Mouse (Mus musculus) adrenal gland, adult 2 months (tissue): ENCODE measurements around the gene Lgals3. TPM values are rescaled to one million over a fixed set of nuclear protein-coding genes. Genes with fewer than 3 reads are reported as not detected.

Experiments
- DNase-seq: peaks from one replicate; pipeline ENCODE4 v3.0.0; 2021
- polyA plus RNA-seq: library from polyadenylated mRNA; depleted of rRNA; stranded (reverse); fragments of >200 nt; gene quantifications from 2 replicates; pipeline ENCODE4 v1.2.3, GENCODE M21; 2012
- total RNA-seq, 2 experiments: library from RNA; stranded (reverse); gene quantifications; 2 replicates each; pipeline ENCODE4 v1.2.3; 2021

Gene Lgals3
- total and polyA plus RNA-seq, 3 experiments = 13.1 to 57.6 (median 19.2) TPM

- DNase-seq = no peak
Observed at GRCm38 (mm10) chr14:47369741-47370140, 2.2 kb downstream of the Lgals3 start.

GRCm38 (mm10) chr14:47370790-47371189, 3.2 kb downstream of the Lgals3 start:
- no peak for DNase-seq

GRCm38 (mm10) chr14:47371689-47372088, 4.1 kb downstream of the Lgals3 start:
- peak; percentile 28 for DNase-seq

- DNase-seq = peak; percentile 85
Observed at GRCm38 (mm10) chr14:47373728-47374678, 6.5 kb downstream of the Lgals3 start.

GRCm38 (mm10) chr14:47376526-47376925, 9.0 kb downstream of the Lgals3 start:
- no peak for DNase-seq

GRCm38 (mm10) chr14:47378336-47378735, 10.8 kb downstream of the Lgals3 start:
- DNase-seq = no peak

GRCm38 (mm10) chr14:47383911-47384310, 16.4 kb downstream of the Lgals3 start:
- DNase-seq = no peak

- no peak for DNase-seq
Observed at GRCm38 (mm10) chr14:47384653-47385052, 17.1 kb downstream of the Lgals3 start.

- DNase-seq = no peak
Observed at GRCm38 (mm10) chr14:47386125-47386524, 18.6 kb downstream of the Lgals3 start.

- DNase-seq = no peak
Observed at GRCm38 (mm10) chr14:47393354-47394094, 26.0 kb downstream of the Lgals3 start.

GRCm38 (mm10) chr14:47395007-47395406, 27.5 kb downstream of the Lgals3 start:
- no peak for DNase-seq

- DNase-seq = no peak
Observed at GRCm38 (mm10) chr14:47395462-47396026, 28.0 kb downstream of the Lgals3 start.

- DNase-seq = no peak
Observed at GRCm38 (mm10) chr14:47396165-47396652, 28.7 kb downstream of the Lgals3 start.

GRCm38 (mm10) chr14:47402735-47403134, 35.2 kb downstream of the Lgals3 start:
- no peak for DNase-seq

GRCm38 (mm10) chr14:47406000-47406399, 38.4 kb downstream of the Lgals3 start:
- no peak for DNase-seq

- no peak for DNase-seq
Observed at GRCm38 (mm10) chr14:47417346-47417745, 49.8 kb downstream of the Lgals3 start.

GRCm38 (mm10) chr14:47417775-47418665, 50.5 kb downstream of the Lgals3 start, which contains the start of gene Dlgap5:
Gene Dlgap5 (minus strand): TSS chr14:47418407.
- peak; percentile 94 for DNase-seq

GRCm38 (mm10) chr14:47418666-47418991, 51.1 kb downstream of the Lgals3 start:
- DNase-seq = no peak

- no peak for DNase-seq
Observed at GRCm38 (mm10) chr14:47419034-47419625, 51.6 kb downstream of the Lgals3 start.

GRCm38 (mm10) chr14:47419723-47420276, 52.2 kb downstream of the Lgals3 start:
- DNase-seq = no peak

- DNase-seq = no peak
Observed at GRCm38 (mm10) chr14:47421606-47422005, 54.1 kb downstream of the Lgals3 start.
